Mouse (Mus musculus) MN1 (cell line): ENCODE measurements around the gene Pls1.

Experiments
- DNase-seq: peaks from one replicate; pipeline ENCODE4 v3.0.0-alpha.2; 2016; ENCODE audit warnings: low spot score

Gene Pls1

DNA sequence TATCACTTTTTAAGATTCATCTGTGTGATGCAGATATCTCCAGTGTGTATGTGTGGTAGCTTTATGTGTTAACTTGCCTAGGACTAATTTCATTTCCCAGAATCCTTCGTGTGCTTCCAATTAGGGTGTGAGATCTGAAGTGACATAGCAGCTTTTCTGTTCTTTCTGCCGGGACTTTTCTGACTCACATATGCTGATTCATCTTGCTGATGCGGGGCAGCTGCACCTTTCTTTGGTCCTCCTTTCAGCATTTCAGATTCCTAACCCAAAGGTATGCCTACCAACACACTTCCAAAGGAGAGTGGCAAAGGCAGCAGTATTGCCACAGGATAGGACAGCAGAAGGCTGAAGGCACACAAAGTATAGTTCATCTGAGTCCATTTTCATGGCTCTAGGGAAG is 141.0 kb downstream of the Pls1 start:
- no peak for DNase-seq
